Mouse (Mus musculus) gastrocnemius, adult 2 months (tissue): ENCODE results near the gene Vtcn1. TPM values are rescaled to one million over a fixed set of nuclear protein-coding genes. Genes with fewer than 3 reads are reported as not detected.
A peak's percentile ranks its signal among the peaks of the same experiment; 100 is the strongest.

Experiments used
- DNase-seq: peaks from one replicate; pipeline ENCODE4 v3.0.0; 2022
- H3K27ac ChIP-seq: fragments of 200-600 bp; 2 replicates; pipeline ENCODE4 v1.8.1; 2022; ENCODE audit warnings: mild to moderate bottlenecking
- H3K4me3 ChIP-seq: fragments of 200-600 bp; 2 replicates; pipeline ENCODE4 v1.8.1; 2022; ENCODE audit warnings: mild to moderate bottlenecking, moderate library complexity
- CTCF ChIP-seq: fragments of 200-600 bp; IDR thresholded peaks from 2 replicates; pipeline ENCODE4 v1.8.1; 2022; ENCODE audit warnings: antibody characterized with exemption, mild to moderate bottlenecking, moderate library complexity
- intact Hi-C: fragments of 180-260 bp; cut with DNase I; formaldehyde crosslinking; loops from one replicate; pipeline ENCODE4 v1.15.1; 2025
- long read RNA-seq, 2 experiments: library from polyadenylated mRNA; stranded (forward); transcript quantifications; one replicate each; pipeline ENCODE4 v2.0.0; 2021
- total RNA-seq, 2 experiments: library from RNA; stranded (reverse); gene quantifications; 2 replicates each; pipeline ENCODE4 v1.2.3; 2021

Vtcn1 gene
- under 1 TPM in 1 of 2 experiments, not detected in 1; 0.28 TPM for total RNA-seq
- long read RNA-seq, experiment 1, partial matches to known transcripts = 0 of 1 reads
- long read RNA-seq, experiment 1, other reads (novel, unspliced or antisense) = 1 of 1 reads
- long read RNA-seq, experiment 2, partial matches to known transcripts = 0 of 2 reads
- long read RNA-seq, experiment 2, other reads (novel, unspliced or antisense) = 2 of 2 reads

GRCm38 (mm10) chr3:100825225-100825965 lies at the start of gene Vtcn1:
Gene Vtcn1 (plus strand): TSS chr3:100825459.
- DNase-seq = no peak
- H3K27ac ChIP-seq = no peak within 1 kb of the TSS
- peak within 1 kb of the TSS; percentile 13; the same call in 1 of the 2 replicates for H3K4me3 ChIP-seq
- no peak for TF ChIP-seq CTCF
- intact Hi-C loops = no loop called here

- no peak overlapping the region for H3K27ac ChIP-seq
- no peak for DNase-seq
- no peak for TF ChIP-seq CTCF
- no peak overlapping the region for H3K4me3 ChIP-seq
- intact Hi-C loops = no loop called here
Measured at GRCm38 (mm10) chr3:100776967-100777366, 48.3 kb upstream of the Vtcn1 start.

- DNase-seq = no peak
- no peak overlapping the region for H3K27ac ChIP-seq
- intact Hi-C loops = no loop called here
- no peak overlapping the region for H3K4me3 ChIP-seq
- TF ChIP-seq CTCF = no peak
Measured at GRCm38 (mm10) chr3:100777568-100777967, 47.7 kb upstream of the Vtcn1 start.

- intact Hi-C loops = no loop called here
- Histone ChIP-seq H3K4me3 (no peak overlapping the region), H3K27ac (no peak overlapping the region)
- no peak for DNase-seq
- no peak for TF ChIP-seq CTCF
Measured at GRCm38 (mm10) chr3:100786076-100786475, 39.2 kb upstream of the Vtcn1 start.

GRCm38 (mm10) chr3:100791670-100792069 lies 33.6 kb upstream of the Vtcn1 start:
- H3K27ac ChIP-seq = no peak overlapping the region
- no peak for DNase-seq
- intact Hi-C loops = no loop called here
- no peak overlapping the region for H3K4me3 ChIP-seq
- no peak for TF ChIP-seq CTCF

GRCm38 (mm10) chr3:100793345-100793744 lies 31.9 kb upstream of the Vtcn1 start:
- Histone ChIP-seq H3K27ac (no peak overlapping the region), H3K4me3 (no peak overlapping the region)
- intact Hi-C loops = no loop called here
- no peak for TF ChIP-seq CTCF
- no peak for DNase-seq

- Histone ChIP-seq H3K27ac (no peak overlapping the region), H3K4me3 (no peak overlapping the region)
- TF ChIP-seq CTCF = no peak
- no peak for DNase-seq
- intact Hi-C loops = no loop called here
Measured at GRCm38 (mm10) chr3:100796571-100796970, 28.7 kb upstream of the Vtcn1 start.

- DNase-seq = no peak
- intact Hi-C loops = no loop called here
- H3K27ac ChIP-seq = no peak overlapping the region
- TF ChIP-seq CTCF = no peak
- no peak overlapping the region for H3K4me3 ChIP-seq
Measured at GRCm38 (mm10) chr3:100797166-100798145, 27.8 kb upstream of the Vtcn1 start.

GRCm38 (mm10) chr3:100798872-100799422 lies 26.3 kb upstream of the Vtcn1 start:
- TF ChIP-seq CTCF = no peak
- DNase-seq = no peak
- Histone ChIP-seq H3K4me3 (no peak overlapping the region), H3K27ac (no peak overlapping the region)
- intact Hi-C loops = no loop called here

GRCm38 (mm10) chr3:100804975-100805374 lies 20.3 kb upstream of the Vtcn1 start:
- no peak for TF ChIP-seq CTCF
- intact Hi-C loops = no loop called here
- Histone ChIP-seq H3K4me3 (no peak overlapping the region), H3K27ac (no peak overlapping the region)
- DNase-seq = no peak

- intact Hi-C loops = no loop called here
- no peak for DNase-seq
- no peak overlapping the region for H3K27ac ChIP-seq
- no peak overlapping the region for H3K4me3 ChIP-seq
- no peak for TF ChIP-seq CTCF
Measured at GRCm38 (mm10) chr3:100805925-100806324, 19.3 kb upstream of the Vtcn1 start.

- H3K4me3 ChIP-seq = no peak overlapping the region
- no peak overlapping the region for H3K27ac ChIP-seq
- intact Hi-C loops = no loop called here
- no peak for DNase-seq
- no peak for TF ChIP-seq CTCF
Measured at GRCm38 (mm10) chr3:100810461-100810860, 14.8 kb upstream of the Vtcn1 start.
